Mouse (Mus musculus): Measurements from ENCODE around the gene Gucy2d.

DNA sequence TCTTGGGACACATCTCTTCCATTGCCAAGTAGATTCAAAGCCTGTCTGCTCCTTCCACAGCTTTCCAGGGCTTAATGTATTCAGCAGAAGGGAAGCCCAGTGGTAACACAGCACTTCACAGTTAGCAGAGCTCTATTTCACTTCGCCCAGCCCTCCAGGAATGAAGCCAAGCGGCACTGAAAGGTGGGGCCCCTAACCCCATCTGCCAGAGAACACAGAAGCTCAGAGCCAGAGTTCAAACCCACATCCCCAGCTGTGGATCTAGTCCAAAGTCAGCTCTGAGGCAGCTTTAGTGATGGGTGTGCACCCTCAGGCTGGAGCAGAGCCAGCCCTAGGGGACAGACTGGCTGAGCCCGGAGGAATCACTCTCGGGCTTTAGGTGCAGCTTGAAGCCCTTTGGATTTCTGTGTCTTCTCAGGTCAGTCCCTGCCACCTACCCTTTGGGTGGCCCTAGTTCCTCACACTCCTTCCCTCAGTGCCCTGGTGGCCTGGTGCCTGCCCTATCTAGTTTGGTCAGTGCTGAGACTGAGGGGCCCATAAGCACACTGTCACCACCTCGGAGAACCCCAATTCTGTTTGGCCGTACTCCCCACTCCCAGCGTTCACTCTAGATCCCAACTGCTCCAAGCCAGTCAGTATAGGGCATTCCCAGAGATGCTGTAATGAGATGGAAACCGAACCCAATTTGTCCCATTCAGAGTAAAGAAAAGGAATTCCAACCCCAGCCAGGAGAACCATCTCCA is 83.0 kb downstream of the Gucy2d start:
- TF ChIP-seq CTCF (IDR thresholded peaks at IDR 0.05; ENCODE audit: extremely low read depth, insufficient read depth, low read length) (no peak), POLR2A (IDR thresholded peaks at IDR 0.05; ENCODE audit: extremely low read depth, insufficient read depth, low read length) (no peak)

All from cortical plate, adult 2 months (tissue).